Mouse (Mus musculus): ENCODE data around the gene Dcaf17. TPM values are rescaled to one million over a fixed set of nuclear protein-coding genes. Genes with fewer than 3 reads are reported as not detected.

Gene Dcaf17
- polyA plus RNA-seq, 1 experiment from 2014 or later: 31.8 TPM

- Histone ChIP-seq H3K4me3 (no peak overlapping the region), H3K27me3 (no peaks in the 10 kb centered on the region), H3K9me3 (no peaks in the 10 kb centered on the region), H3K4me2 (replicated peaks) (no peak overlapping the region), H3K36me3 (no peaks in the 10 kb centered on the region), H3K4me1 (peaks cover 3% of the 10 kb centered on the region; the same call in 1 of the 2 replicates), H3K9ac (no peak overlapping the region), H3K27ac (no peak overlapping the region)
- no peak for ATAC-seq (ENCODE audit: insufficient number of reproducible peaks, insufficient read depth, low FRiP score, low TSS enrichment)
- WGBS: 73% methylated on average over 10 of the region's 10 CpGs
Observed at GRCm38 (mm10) chr2:71127779-71128534, 72.8 kb downstream of the Dcaf17 start.

- no peak for ATAC-seq (ENCODE audit: insufficient number of reproducible peaks, insufficient read depth, low FRiP score, low TSS enrichment)
- Histone ChIP-seq H3K4me3 (no peak overlapping the region), H3K9ac (no peak overlapping the region), H3K27me3 (no peaks in the 10 kb centered on the region), H3K4me2 (replicated peaks) (no peak overlapping the region), H3K27ac (no peak overlapping the region), H3K4me1 (no peaks in the 10 kb centered on the region; the same call in 1 of the 2 replicates), H3K9me3 (no peaks in the 10 kb centered on the region), H3K36me3 (no peaks in the 10 kb centered on the region)
- WGBS: 93% methylated on average over 2 of the region's 2 CpGs
Observed at GRCm38 (mm10) chr2:71130366-71130765, 75.2 kb downstream of the Dcaf17 start.

DNA sequence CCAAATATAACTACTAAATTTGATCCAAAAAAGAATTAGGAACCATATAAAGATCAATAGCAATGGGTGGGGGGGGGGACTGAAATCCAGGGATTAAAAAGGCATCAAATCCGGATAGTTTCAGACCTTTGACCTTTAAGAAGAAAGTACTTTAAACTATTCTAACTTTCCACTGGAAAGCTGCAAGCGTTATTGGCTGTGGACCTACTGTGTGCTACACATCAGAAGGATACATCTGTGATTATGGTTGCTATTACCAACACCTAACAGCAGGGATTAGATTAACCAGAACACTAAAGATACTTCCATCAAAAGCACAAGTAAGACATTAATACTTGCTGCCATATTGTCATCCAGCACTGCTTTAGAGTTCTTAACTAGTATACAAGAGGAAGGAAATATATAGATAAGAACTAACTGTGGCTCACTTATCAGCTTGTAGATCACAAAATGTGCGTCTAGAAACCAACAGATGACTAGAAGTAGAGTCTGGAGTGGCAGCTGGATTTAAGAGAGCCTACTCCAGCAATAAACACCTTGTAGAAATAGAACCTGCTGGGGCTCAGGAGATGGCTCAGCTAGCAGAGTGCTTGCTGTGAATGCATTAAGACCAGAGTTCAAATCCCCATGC lies 76.9 kb downstream of the Dcaf17 start:
- H3K9ac ChIP-seq: no peak overlapping the region
- no peaks in the 10 kb centered on the region for H3K9me3 ChIP-seq
- H3K4me2 ChIP-seq (replicated peaks): no peak overlapping the region
- no peak overlapping the region for H3K27ac ChIP-seq
- H3K36me3 ChIP-seq: no peaks in the 10 kb centered on the region
- H3K4me1 ChIP-seq: no peaks in the 10 kb centered on the region; the same call in 1 of the 2 replicates
- no peak for ATAC-seq (ENCODE audit: insufficient number of reproducible peaks, insufficient read depth, low FRiP score, low TSS enrichment)
- H3K27me3 ChIP-seq: no peaks in the 10 kb centered on the region
- H3K4me3 ChIP-seq: no peak overlapping the region
- WGBS: 82% methylated on average over 3 of the region's 3 CpGs

- no peaks in the 10 kb centered on the region for H3K27me3 ChIP-seq
- peaks cover 5% of the 10 kb centered on the region; the same call in 1 of the 2 replicates for H3K36me3 ChIP-seq
- H3K4me3 ChIP-seq: no peak overlapping the region
- ATAC-seq (ENCODE audit: insufficient number of reproducible peaks, insufficient read depth, low FRiP score, low TSS enrichment): no peak
- H3K27ac ChIP-seq: no peak overlapping the region
- H3K9ac ChIP-seq: no peak overlapping the region
- no peaks in the 10 kb centered on the region for H3K9me3 ChIP-seq
- 89% methylated on average over 9 of the region's 9 CpGs for WGBS
- no peak overlapping the region for H3K4me2 ChIP-seq (replicated peaks)
- H3K4me1 ChIP-seq: no peaks in the 10 kb centered on the region
Observed at GRCm38 (mm10) chr2:71134041-71134505, 78.9 kb downstream of the Dcaf17 start.

GRCm38 (mm10) chr2:71134836-71135235 lies 79.7 kb downstream of the Dcaf17 start:
- no peak overlapping the region for H3K27ac ChIP-seq
- no peak for ATAC-seq (ENCODE audit: insufficient number of reproducible peaks, insufficient read depth, low FRiP score, low TSS enrichment)
- WGBS: 76% methylated on average over 5 of the region's 5 CpGs
- no peak overlapping the region for H3K4me3 ChIP-seq
- no peak overlapping the region for H3K9ac ChIP-seq
- no peaks in the 10 kb centered on the region for H3K4me1 ChIP-seq
- peaks cover 5% of the 10 kb centered on the region; the same call in 1 of the 2 replicates for H3K36me3 ChIP-seq
- H3K9me3 ChIP-seq: no peaks in the 10 kb centered on the region
- H3K27me3 ChIP-seq: no peaks in the 10 kb centered on the region
- no peak overlapping the region for H3K4me2 ChIP-seq (replicated peaks)

DNA sequence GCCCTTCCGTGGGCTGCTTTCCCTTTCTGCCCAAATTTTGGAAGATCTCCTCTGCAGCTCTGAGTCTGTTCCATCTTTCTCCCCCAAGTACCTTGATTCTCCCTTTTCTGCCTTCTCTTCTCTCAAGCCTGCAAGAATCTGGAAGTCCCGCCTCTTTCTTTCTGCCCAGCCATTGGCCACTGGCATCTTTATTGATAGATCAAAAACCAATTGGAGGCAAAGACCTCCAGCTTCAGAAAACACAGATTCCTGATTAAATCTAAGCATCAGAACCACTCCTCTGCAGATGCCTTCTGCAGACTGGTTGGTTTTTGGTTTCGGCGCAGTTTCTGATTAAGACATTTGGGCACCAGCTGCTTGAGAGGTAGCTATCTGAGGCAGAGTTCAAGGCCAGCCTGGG lies 85.5 kb downstream of the Dcaf17 start:
- ATAC-seq (ENCODE audit: insufficient number of reproducible peaks, insufficient read depth, low FRiP score, low TSS enrichment): no peak
- Histone ChIP-seq H3K4me3 (no peak overlapping the region), H3K4me2 (replicated peaks) (no peak overlapping the region), H3K9me3 (no peaks in the 10 kb centered on the region), H3K9ac (no peak overlapping the region), H3K4me1 (no peaks in the 10 kb centered on the region), H3K27ac (no peak overlapping the region), H3K27me3 (no peaks in the 10 kb centered on the region), H3K36me3 (peaks cover 5% of the 10 kb centered on the region; the same call in 1 of the 2 replicates)
- WGBS: 60% methylated on average over 4 of the region's 4 CpGs

GRCm38 (mm10) chr2:71142410-71142809 lies 87.3 kb downstream of the Dcaf17 start:
- Histone ChIP-seq H3K9ac (no peak overlapping the region), H3K4me2 (replicated peaks) (no peak overlapping the region), H3K4me3 (no peak overlapping the region), H3K36me3 (peaks cover 5% of the 10 kb centered on the region; the same call in 1 of the 2 replicates), H3K9me3 (no peaks in the 10 kb centered on the region), H3K4me1 (no peaks in the 10 kb centered on the region; the same call in 1 of the 2 replicates), H3K27me3 (no peaks in the 10 kb centered on the region), H3K27ac (no peak overlapping the region)
- WGBS: 71% methylated on average over 7 of the region's 7 CpGs
- no peak for ATAC-seq (ENCODE audit: insufficient number of reproducible peaks, insufficient read depth, low FRiP score, low TSS enrichment)

- no peaks in the 10 kb centered on the region for H3K36me3 ChIP-seq
- no peak for ATAC-seq (ENCODE audit: insufficient number of reproducible peaks, insufficient read depth, low FRiP score, low TSS enrichment)
Observed at GRCm38 (mm10) chr2:71145853-71146252, 90.7 kb downstream of the Dcaf17 start.

DNA sequence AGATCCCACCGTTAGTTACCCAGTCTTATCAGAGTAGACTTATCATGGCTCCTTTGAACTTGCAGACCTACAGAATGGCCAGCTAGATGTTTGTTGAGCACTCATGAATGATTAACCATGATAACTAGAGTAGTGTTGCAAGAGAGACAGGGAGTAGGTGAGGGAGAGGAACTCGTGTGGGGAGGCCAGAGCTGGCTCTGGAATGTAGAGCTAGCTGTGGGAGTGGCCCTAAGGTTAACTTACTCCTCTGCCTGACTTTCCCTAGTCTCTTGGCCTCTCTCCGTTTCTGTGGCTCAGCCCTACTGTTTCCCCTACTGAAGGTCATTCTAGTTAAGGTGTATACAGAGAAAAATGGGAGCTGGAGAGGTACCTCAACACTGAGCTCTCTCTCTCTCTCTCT lies 91.1 kb downstream of the Dcaf17 start:
- H3K27ac ChIP-seq: no peak overlapping the region
- no peak overlapping the region for H3K9ac ChIP-seq
- no peaks in the 10 kb centered on the region; the same call in 1 of the 2 replicates for H3K4me1 ChIP-seq
- 52% methylated on average over 3 of the region's 3 CpGs for WGBS
- no peaks in the 10 kb centered on the region for H3K36me3 ChIP-seq
- H3K4me3 ChIP-seq: no peak overlapping the region
- no peak overlapping the region for H3K4me2 ChIP-seq (replicated peaks)
- H3K27me3 ChIP-seq: no peaks in the 10 kb centered on the region
- ATAC-seq (ENCODE audit: insufficient number of reproducible peaks, insufficient read depth, low FRiP score, low TSS enrichment): no peak
- H3K9me3 ChIP-seq: no peaks in the 10 kb centered on the region

More at GRCm38 (mm10) chr2:71145853-71146252, 90.7 kb downstream of the Dcaf17 start:
- Histone ChIP-seq H3K4me2 (replicated peaks) (no peak overlapping the region), H3K27me3 (no peaks in the 10 kb centered on the region), H3K9ac (no peak overlapping the region), H3K4me1 (no peaks in the 10 kb centered on the region; the same call in 1 of the 2 replicates), H3K4me3 (no peak overlapping the region), H3K9me3 (no peaks in the 10 kb centered on the region), H3K27ac (no peak overlapping the region)
- WGBS: 89% methylated on average over 4 of the region's 4 CpGs

DNA sequence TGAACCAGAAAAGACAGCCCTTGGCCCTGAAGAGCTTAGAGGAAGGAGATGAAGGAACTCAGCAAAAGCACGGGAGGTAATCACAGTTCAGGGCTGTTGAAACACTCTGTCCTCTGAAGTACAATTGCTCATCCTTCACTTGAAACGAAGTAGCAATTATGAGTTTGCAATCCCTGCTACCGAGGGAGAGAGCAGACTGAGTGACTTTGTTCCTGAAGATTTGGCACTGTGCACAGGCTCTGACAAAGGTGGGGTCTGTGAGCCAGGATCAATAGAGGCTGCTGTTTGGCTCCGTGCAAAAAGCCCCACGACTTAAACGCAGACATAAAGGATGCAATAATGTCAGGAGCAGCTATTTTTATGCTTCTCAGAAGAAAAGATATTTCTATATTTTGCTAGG lies 92.7 kb downstream of the Dcaf17 start:
- Histone ChIP-seq H3K36me3 (no peaks in the 10 kb centered on the region), H3K27ac (no peak overlapping the region), H3K4me2 (replicated peaks) (no peak overlapping the region), H3K4me3 (no peak overlapping the region), H3K27me3 (no peaks in the 10 kb centered on the region), H3K9ac (no peak overlapping the region), H3K9me3 (no peaks in the 10 kb centered on the region), H3K4me1 (no peaks in the 10 kb centered on the region; the same call in 1 of the 2 replicates)
- ATAC-seq (ENCODE audit: insufficient number of reproducible peaks, insufficient read depth, low FRiP score, low TSS enrichment): no peak
- 50% methylated on average over 6 of the region's 6 CpGs for WGBS
